Mouse (Mus musculus) liver, postnatal 0 days (tissue): ENCODE results near the gene F830045P16Rik.

Experiments used
- CTCF ChIP-seq: sonication (generic); IDR thresholded peaks from 2 replicates; pipeline ENCODE4 v1.5.1; 2016; ENCODE audit warnings: antibody characterized with exemption, low read depth
- EP300 ChIP-seq: IDR thresholded peaks from 2 replicates; pipeline ENCODE4 v1.6.1; 2016; ENCODE audit warnings: antibody characterized with exemption, low read depth, mild to moderate bottlenecking

DNA sequence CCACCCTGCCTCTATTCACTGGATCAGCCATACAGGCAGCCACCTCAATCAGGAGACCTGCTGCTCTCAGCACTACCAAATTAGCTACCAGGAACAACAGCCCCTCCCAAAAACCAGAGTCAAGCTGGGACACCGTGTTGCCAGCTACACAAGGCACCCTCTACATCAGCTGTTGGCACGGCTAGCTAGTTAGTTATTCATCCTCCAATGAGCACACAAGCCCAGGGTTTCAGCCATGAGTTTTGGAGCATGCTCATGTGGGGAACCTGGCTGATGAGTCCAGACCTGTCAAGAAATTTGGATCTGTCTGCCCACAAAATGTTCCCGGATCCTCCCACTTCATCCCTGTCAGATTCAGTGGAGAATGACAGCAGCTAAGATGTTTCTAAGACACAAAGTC, 25.4 kb upstream of the F830045P16Rik start:
- no peak for TF ChIP-seq CTCF
- TF ChIP-seq EP300: no peak
